Mouse (Mus musculus) heart, postnatal 4 days (tissue): ENCODE results near the gene Srprb. TPM values are rescaled to one million over a fixed set of nuclear protein-coding genes. Genes with fewer than 3 reads are reported as not detected.

Experiments
- DNase-seq: peaks from one replicate; pipeline ENCODE4 v3.0.0; 2021
- total RNA-seq, 2 experiments: library from RNA; stranded (reverse); gene quantifications; 2 replicates each; pipeline ENCODE4 v1.2.3; 2021

The Srprb gene
- total RNA-seq = 10 to 100 TPM; 24.9 to 26.7 TPM

- DNase-seq = peak; percentile 94
Measured at GRCm38 (mm10) chr9:103201561-103202260, at the start of gene Srprb. Gene Srprb (minus strand): TSS chr9:103202137.

- no peak for DNase-seq
Measured at GRCm38 (mm10) chr9:103248618-103249017, 46.7 kb upstream of the Srprb start.

- DNase-seq = no peak
Measured at GRCm38 (mm10) chr9:103246526-103247168, 44.7 kb upstream of the Srprb start.

- DNase-seq = no peak
Measured at GRCm38 (mm10) chr9:103243640-103244039, 41.7 kb upstream of the Srprb start.

- DNase-seq = no peak
Measured at GRCm38 (mm10) chr9:103241206-103241605, 39.3 kb upstream of the Srprb start.

GRCm38 (mm10) chr9:103239471-103239870, 37.5 kb upstream of the Srprb start:
- DNase-seq = no peak

GRCm38 (mm10) chr9:103234565-103235165, 32.7 kb upstream of the Srprb start:
- no peak for DNase-seq

GRCm38 (mm10) chr9:103234059-103234458, 32.1 kb upstream of the Srprb start:
- no peak for DNase-seq

- no peak for DNase-seq
Measured at GRCm38 (mm10) chr9:103233006-103233395, 31.1 kb upstream of the Srprb start.

GRCm38 (mm10) chr9:103232232-103233005, 30.5 kb upstream of the Srprb start:
- DNase-seq = no peak

GRCm38 (mm10) chr9:103230151-103230951, 28.4 kb upstream of the Srprb start, which contains the start of the genes Gm20425 and Trf:
Gene Gm20425 (minus strand): TSS chr9:103230307.
Gene Trf (minus strand): TSS chr9:103230444.
- DNase-seq = peak; percentile 49

GRCm38 (mm10) chr9:103229037-103229867, 27.3 kb upstream of the Srprb start:
- no peak for DNase-seq

- DNase-seq = no peak
Measured at GRCm38 (mm10) chr9:103228370-103229003, 26.6 kb upstream of the Srprb start.

- DNase-seq = no peak
Measured at GRCm38 (mm10) chr9:103227760-103228159, 25.8 kb upstream of the Srprb start.

- DNase-seq = peak; percentile 21
Measured at GRCm38 (mm10) chr9:103226806-103227205, 24.9 kb upstream of the Srprb start.

- peak; percentile 35 for DNase-seq
Measured at GRCm38 (mm10) chr9:103225464-103225863, 23.5 kb upstream of the Srprb start.

GRCm38 (mm10) chr9:103224721-103225120, 22.8 kb upstream of the Srprb start:
- no peak for DNase-seq

- DNase-seq = no peak
Measured at GRCm38 (mm10) chr9:103214281-103214680, 12.3 kb upstream of the Srprb start.

- peak; percentile 42 for DNase-seq
Measured at GRCm38 (mm10) chr9:103213631-103214030, 11.7 kb upstream of the Srprb start.

GRCm38 (mm10) chr9:103212654-103213420, 10.9 kb upstream of the Srprb start:
- DNase-seq = peak; percentile 12
